ENCODE assay signal across 8 mouse cellular contexts in the genomic region with DNA sequence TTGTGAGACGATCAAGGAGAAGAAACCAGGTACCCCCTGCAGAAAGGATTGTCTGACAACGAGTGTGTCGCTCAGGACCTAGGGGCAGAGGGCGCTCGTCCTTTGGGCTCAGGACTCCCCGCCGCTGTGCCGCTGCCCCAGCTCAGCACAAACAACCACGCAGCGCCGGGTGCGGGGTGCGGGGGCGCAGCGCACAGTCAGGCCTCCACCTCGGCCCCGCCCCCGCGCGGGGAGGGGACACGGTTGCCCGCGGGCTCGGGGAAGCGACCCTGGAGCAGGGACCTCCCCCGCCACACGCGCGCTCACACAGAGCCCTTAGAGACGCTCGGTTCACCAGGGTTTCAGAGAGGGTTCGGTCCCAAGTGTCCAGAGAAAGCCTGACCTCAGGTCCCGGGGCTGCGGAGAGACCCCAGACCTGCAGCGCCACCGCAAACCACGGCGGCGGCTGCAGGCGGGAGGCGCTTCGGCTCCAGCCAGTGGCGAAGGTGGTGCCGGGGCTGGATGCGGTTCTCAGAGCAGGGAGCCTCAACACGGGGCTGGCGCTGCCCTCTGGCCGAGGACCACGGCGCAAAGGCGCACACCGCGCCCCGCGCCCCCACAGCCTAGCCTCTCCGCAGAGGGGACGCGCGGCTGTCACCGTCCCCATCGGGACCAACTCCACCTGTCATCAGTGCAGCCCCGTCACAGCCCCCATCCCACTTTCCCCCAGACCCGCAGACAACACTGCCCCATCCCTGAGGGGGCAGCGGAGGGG. TPM values are rescaled to one million over a fixed set of nuclear protein-coding genes. Genes with fewer than 3 reads are reported as not detected.
DNase-seq lines count a peak whose midpoint lies in the region; ATAC-seq and TF ChIP-seq lines count a peak whose summit lies in the region.
"Had no signal": no experiment of that assay in that cellular context is flagged by ENCODE, and none has a peak within 500 bp of the region (broad histone marks: within the 10 kb centered on the region; RNA-seq: fewer than 3 reads in every experiment).

No protein-coding gene starts in this region.

- no peak for TF ChIP-seq CTCF in lung, embryonic 14.5 days (IDR thresholded peaks at IDR 0.05; ENCODE audit: low read depth)
- TF ChIP-seq CTCF in forebrain, postnatal 0 days (IDR thresholded peaks at IDR 0.05; ENCODE audit: low read depth), result peak; percentile 18

- H3K4me2 ChIP-seq in lung, embryonic 14.5 days, result peak overlapping the region; percentile 96
- H3K4me2 ChIP-seq in forebrain, postnatal 0 days (ENCODE audit: low read depth), result peak overlapping the region; percentile 98
- H3K4me2 ChIP-seq in midbrain, embryonic 11.5 days, result peak overlapping the region; percentile 99

- H3K36me3 ChIP-seq in lung, embryonic 14.5 days (ENCODE audit: insufficient read depth), result no peaks in the 10 kb centered on the region
- no peaks in the 10 kb centered on the region for H3K36me3 ChIP-seq in forebrain, postnatal 0 days (ENCODE audit: insufficient read depth)
- H3K36me3 ChIP-seq in midbrain, embryonic 11.5 days (ENCODE audit: control insufficient read depth, insufficient read depth, low read length), result no peaks in the 10 kb centered on the region

- peak overlapping the region; percentile 58 for H3K4me3 ChIP-seq in lung, embryonic 14.5 days (ENCODE audit: low read depth, low read length)
- H3K4me3 ChIP-seq in forebrain, postnatal 0 days (ENCODE audit: low read depth, low read length), result peak overlapping the region; percentile 62
- peak overlapping the region; percentile 66 for H3K4me3 ChIP-seq in midbrain, embryonic 11.5 days (ENCODE audit: low read depth, low read length)
- H3K4me3 ChIP-seq: erythroblast, embryonic 14.5 days had no signal

- DNase-seq in lung, embryonic 14.5 days, result no peak
- no peak for DNase-seq in lung, postnatal 4 days
- DNase-seq in cerebellum, postnatal 14 days, result peak; percentile 79 to 87
- DNase-seq in forebrain, postnatal 0 days, result peak; percentile 53
- DNase-seq in midbrain, embryonic 11.5 days (ENCODE audit: low spot score, missing footprints), result peak; percentile 96
- no peak for DNase-seq in spleen, adult 12 weeks (ENCODE audit: low spot score)

- H3K4me1 ChIP-seq in lung, embryonic 14.5 days (ENCODE audit: insufficient read depth), result no peaks in the 10 kb centered on the region
- no peaks in the 10 kb centered on the region for H3K4me1 ChIP-seq in forebrain, postnatal 0 days (ENCODE audit: insufficient read depth)
- H3K4me1 ChIP-seq in midbrain, embryonic 11.5 days (ENCODE audit: control insufficient read depth, insufficient read depth, low read length), result peaks cover 28% of the 10 kb centered on the region

- ATAC-seq in lung, embryonic 14.5 days (ENCODE audit: insufficient read depth), result no peak
- peak; percentile 40 for ATAC-seq in forebrain, postnatal 0 days
- ATAC-seq in midbrain, embryonic 11.5 days (ENCODE audit: low FRiP score), result peak; percentile 45
- no peak for ATAC-seq in monocyte, adult 5-6 weeks (replicated peaks; ENCODE audit: insufficient number of reproducible peaks, low FRiP score, low TSS enrichment, poor library complexity, severe bottlenecking)

- peaks cover 81% of the 10 kb centered on the region for H3K27me3 ChIP-seq in lung, embryonic 14.5 days (ENCODE audit: insufficient read depth, low read length)
- peaks cover 24% of the 10 kb centered on the region for H3K27me3 ChIP-seq in forebrain, postnatal 0 days (ENCODE audit: insufficient read depth, low read length)
- H3K27me3 ChIP-seq in midbrain, embryonic 11.5 days (ENCODE audit: control insufficient read depth, insufficient read depth, low read length), result peaks cover 45% of the 10 kb centered on the region

- H3K27ac ChIP-seq in lung, embryonic 14.5 days (ENCODE audit: low read depth), result no peak overlapping the region
- peak overlapping the region; percentile 30; the same call in 1 of the 2 replicates for H3K27ac ChIP-seq in forebrain, postnatal 0 days (ENCODE audit: low read depth, low read length)
- H3K27ac ChIP-seq in midbrain, embryonic 11.5 days (ENCODE audit: low read depth, low read length), result peak overlapping the region; percentile 31; the same call in 1 of the 2 replicates

- H3K9me3 ChIP-seq in lung, embryonic 14.5 days (ENCODE audit: low read depth, low read length), result no peaks in the 10 kb centered on the region
- no peaks in the 10 kb centered on the region for H3K9me3 ChIP-seq in forebrain, postnatal 0 days (ENCODE audit: low read length)
- H3K9me3 ChIP-seq in midbrain, embryonic 11.5 days (ENCODE audit: control insufficient read depth, low read length), result no peaks in the 10 kb centered on the region

- peak overlapping the region; percentile 34; the same call in 1 of the 2 replicates for H3K9ac ChIP-seq in lung, embryonic 14.5 days
- H3K9ac ChIP-seq in forebrain, postnatal 0 days, result peak overlapping the region; percentile 60
- H3K9ac ChIP-seq in midbrain, embryonic 11.5 days (ENCODE audit: low read length), result peak overlapping the region; percentile 73

- WGBS in lung, embryonic 14.5 days, result under 1% methylated on average over 59 of the region's 64 CpGs
- under 1% methylated on average over 64 of the region's 64 CpGs for WGBS in forebrain, postnatal 0 days
- 1% methylated on average over 62 of the region's 64 CpGs for WGBS in midbrain, embryonic 11.5 days

RNA-seq across cellular contexts. Expression of gene Grm4, which starts 9.2 kb away (rescaled TPM):
- 0.05 and 0.11 TPM in 2 replicates for polyA plus RNA-seq in lung, embryonic 14.5 days (2014; fragmentation: Nextera tagmentation; extraction: Ambion mirVana)
- 13.1 and 14.5 TPM in 2 replicates for total RNA-seq in forebrain, postnatal 0 days (2014; rRNA removed)
- polyA plus RNA-seq in forebrain, postnatal 0 days (2015; fragmentation: Nextera tagmentation; extraction: Ambion mirVana), result 3.2 and 5.5 TPM in 2 replicates
- 3.5 and 3.6 TPM in 2 replicates for polyA plus RNA-seq in midbrain, embryonic 11.5 days (2014; fragmentation: Nextera tagmentation; extraction: Ambion mirVana)
- total RNA-seq in monocyte, adult 5-6 weeks (2017), result 0.29 TPM in 1 of 3 replicates, not detected in the others
- polyA plus RNA-seq: erythroblast, embryonic 14.5 days had no signal

RNA-seq across cellular contexts. Expression of gene Hmga1, which starts 44.3 kb away (rescaled TPM):
- 295 and 329 TPM in 2 replicates for polyA plus RNA-seq in lung, embryonic 14.5 days (2014; fragmentation: Nextera tagmentation; extraction: Ambion mirVana)
- 84.7 and 99.1 TPM in 2 replicates for total RNA-seq in forebrain, postnatal 0 days (2014; rRNA removed)
- polyA plus RNA-seq in forebrain, postnatal 0 days (2015; fragmentation: Nextera tagmentation; extraction: Ambion mirVana), result 122 and 123 TPM in 2 replicates
- 354 and 406 TPM in 2 replicates for polyA plus RNA-seq in midbrain, embryonic 11.5 days (2014; fragmentation: Nextera tagmentation; extraction: Ambion mirVana)
- total RNA-seq in monocyte, adult 5-6 weeks (2017), result 41.0 to 54.9 TPM (median 45.7 TPM) in 3 replicates

RNA-seq across cellular contexts. Expression of gene AI413582, which starts 53.5 kb away (rescaled TPM):
- polyA plus RNA-seq in lung, embryonic 14.5 days (2014; fragmentation: Nextera tagmentation; extraction: Ambion mirVana), result 17.6 and 21.8 TPM in 2 replicates
- 35.0 and 70.3 TPM in 2 replicates for total RNA-seq in forebrain, postnatal 0 days (2014; rRNA removed)
- 85.2 and 92.8 TPM in 2 replicates for polyA plus RNA-seq in forebrain, postnatal 0 days (2015; fragmentation: Nextera tagmentation; extraction: Ambion mirVana)
- 14.8 and 20.2 TPM in 2 replicates for polyA plus RNA-seq in midbrain, embryonic 11.5 days (2014; fragmentation: Nextera tagmentation; extraction: Ambion mirVana)
- 34.3 to 57.5 TPM (median 37.8 TPM) in 3 replicates for total RNA-seq in monocyte, adult 5-6 weeks (2017)

Comparison
In these comparisons a context has a peak if more than half of its experiments do, and no peak if none do; other contexts are left out.
1. ATAC-seq: peak in forebrain, postnatal 0 days (single experiment) and midbrain, embryonic 11.5 days (single experiment); none in lung, embryonic 14.5 days (single experiment) and monocyte, adult 5-6 weeks (single experiment).
2. DNase-seq: peak in cerebellum, postnatal 14 days (2 of 2), forebrain, postnatal 0 days (single experiment) and midbrain, embryonic 11.5 days (single experiment); none in lung, embryonic 14.5 days (single experiment), lung, postnatal 4 days (0 of 2) and spleen, adult 12 weeks (single experiment).
3. Peak in every context shown above with its lines, with median percentiles within 50 percentile points of each other: H3K4me2 ChIP-seq, H3K4me3 ChIP-seq and H3K9ac ChIP-seq.